Mouse (Mus musculus) fibroblast of lung, adult 2 months (primary cell): ENCODE measurements at regions not wholly inside any gene's neighbourhood (a gene's known extent, or its start where the extent isn't known, plus 50 kb on each side); places are given as distances from the start of the nearest gene placed in this dataset.
"Not testable (repeated sequence)": the region's sequence is repeated elsewhere in the genome, so short reads cannot be mapped to it uniquely, and the experiment has no call there.

Experiments used
- DNase-seq: peaks from one replicate; pipeline ENCODE4 v3.0.0-alpha.2; 2011; ENCODE audit warnings: low read depth

- DNase-seq = no peak
These were observed 108.8 kb upstream of the Fhl2 start for GRCm38 (mm10) chr1:43305349-43306278.

- no peak for DNase-seq
These were observed 114.2 kb upstream of the Fhl2 start for GRCm38 (mm10) chr1:43310711-43311695.

- not testable (repeated sequence) for DNase-seq
These were observed 119.5 kb upstream of the Fhl2 start for GRCm38 (mm10) chr1:43316331-43316730.

DNA sequence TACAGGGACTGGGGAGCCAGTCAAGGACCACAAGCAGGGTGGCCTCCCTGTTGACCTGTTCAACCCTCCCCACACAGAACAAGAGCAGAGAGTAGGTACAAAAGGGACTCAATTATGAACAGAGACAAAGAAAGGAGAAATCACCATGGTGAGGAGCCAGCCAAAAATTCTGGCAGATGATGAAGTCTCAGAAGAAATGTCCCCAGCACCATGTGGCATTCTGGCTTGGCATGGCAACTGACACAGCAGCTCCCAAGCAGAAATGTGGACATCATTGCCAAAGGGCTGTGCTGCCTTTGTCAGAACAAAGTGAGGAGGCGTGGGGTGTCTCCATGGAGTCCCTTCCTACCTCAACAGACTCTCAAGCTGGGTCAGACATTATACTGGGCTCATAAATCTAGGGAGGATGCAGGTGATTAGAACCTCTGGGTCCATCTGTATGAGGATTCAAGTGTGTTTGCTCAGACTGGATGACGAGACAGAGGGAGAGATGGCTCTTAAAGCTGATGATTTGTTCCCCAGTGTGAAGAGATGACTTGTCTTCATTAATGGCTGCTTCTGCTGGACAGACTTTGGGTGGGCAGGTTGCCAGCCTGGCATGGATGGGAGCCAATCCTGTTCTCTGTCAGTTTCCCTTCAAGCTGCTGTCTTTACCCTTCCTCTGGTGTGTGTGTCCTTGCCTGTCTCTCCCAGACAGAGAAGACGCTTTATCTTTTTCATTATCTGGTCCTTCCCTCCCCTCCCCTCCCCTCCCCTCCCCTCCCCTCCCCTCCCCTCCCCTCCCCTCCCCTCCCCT, 120.5 kb upstream of the Fhl2 start:
- no peak for DNase-seq

DNA sequence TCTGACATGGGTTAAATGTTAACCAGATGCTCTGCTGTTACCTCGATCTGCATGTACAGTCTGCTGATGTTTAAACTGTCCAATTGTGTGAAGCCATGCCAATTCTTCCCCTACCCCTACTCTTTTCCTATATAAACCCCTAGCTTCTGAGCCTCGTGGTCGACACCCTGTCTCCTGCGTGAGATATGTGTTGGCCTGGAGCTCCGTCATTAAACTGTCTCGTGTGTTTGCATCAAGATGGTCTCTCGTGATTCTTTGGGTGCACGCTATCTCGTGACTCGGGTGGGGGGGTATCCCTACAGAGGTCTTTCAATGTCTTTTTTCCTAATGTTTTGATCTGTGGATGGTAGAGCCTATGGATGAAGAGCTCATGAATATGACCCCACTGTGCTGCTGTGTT, 110.9 kb upstream of the Nck2 start:
- DNase-seq = not testable (repeated sequence)

GRCm38 (mm10) chr1:43337168-43337784, 107.1 kb upstream of the Nck2 start:
- DNase-seq = no peak

DNA sequence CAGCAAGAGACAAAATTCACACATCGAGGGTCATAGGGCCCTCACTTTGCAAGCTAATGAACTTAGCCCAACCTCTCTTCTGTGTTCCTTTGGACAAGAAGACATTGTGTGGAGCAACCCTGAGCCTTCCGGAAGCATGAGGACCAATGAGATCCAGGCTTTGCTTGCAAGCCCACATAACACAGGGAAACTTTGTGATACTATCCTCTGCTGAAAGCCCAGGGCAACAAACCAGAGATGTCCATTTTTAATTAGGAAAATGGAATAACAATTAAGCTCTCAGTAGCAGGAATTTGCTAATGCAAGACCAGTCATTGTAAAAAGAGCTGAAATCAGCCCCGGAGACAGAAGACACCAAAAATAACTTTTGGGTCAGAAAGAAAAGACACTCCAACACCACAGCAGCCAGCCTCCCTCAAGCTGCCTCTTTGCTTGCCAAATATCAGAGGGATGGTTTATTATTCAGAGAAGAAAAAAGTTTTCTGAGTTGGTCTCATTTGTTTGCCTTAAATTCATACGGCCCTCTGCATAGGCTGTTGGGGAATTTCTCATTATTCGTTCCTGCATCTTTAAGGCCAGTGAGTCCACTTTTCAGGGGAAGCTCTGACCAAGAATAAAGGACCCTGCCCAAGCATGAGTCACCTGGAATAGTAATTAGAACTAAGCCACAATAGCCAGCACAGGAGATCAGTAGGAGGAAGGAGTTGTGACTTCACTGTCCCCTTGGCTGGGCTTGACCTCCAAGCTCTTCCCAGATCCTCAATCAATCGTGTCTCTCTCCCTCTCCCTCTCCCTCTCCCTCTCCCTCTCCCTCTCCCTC, 106.1 kb upstream of the Nck2 start:
- no peak for DNase-seq

- no peak for DNase-seq
These were observed 101.5 kb upstream of the Nck2 start for GRCm38 (mm10) chr1:43342848-43343247.

DNA sequence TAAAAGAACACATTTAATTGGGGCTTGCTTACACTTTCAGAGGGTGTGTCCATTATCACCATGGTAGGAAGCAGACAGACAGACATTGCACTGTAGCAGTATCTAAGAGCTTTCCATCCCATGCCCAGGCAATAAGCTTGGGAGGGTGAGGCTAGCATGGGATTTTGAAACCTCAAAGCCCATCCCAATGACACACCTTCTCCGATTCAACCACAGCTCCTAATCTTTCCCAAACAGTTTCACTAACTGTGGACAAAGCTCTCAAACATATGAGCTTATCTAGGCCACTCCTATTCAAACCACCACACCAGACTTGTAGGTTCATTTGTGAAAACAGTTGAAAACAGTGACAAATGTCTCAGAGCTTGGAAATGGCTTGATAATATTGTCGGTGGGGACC, 101.0 kb upstream of the Nck2 start:
- no peak for DNase-seq

- DNase-seq = no peak
These were observed 100.4 kb upstream of the Nck2 start for GRCm38 (mm10) chr1:43344001-43344400.

DNA sequence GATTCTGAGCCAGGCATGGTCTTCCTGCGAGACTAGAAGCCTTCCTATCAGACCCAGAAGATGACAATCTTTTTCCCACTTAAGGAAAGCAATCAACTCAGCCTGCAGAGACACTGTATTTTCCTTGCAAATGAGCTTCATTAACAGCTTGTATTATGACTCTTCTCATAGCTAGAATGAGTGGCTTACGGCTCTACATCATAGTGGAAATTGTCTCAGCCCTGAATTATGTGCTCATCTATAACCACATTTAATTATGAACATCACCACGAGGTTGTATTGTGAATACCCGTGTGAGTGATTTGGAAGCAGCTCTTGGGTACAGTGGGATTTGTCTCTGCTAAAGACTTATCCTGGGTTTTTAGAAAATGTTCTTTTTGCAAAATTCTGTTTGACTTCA, 97.2 kb upstream of the Nck2 start:
- DNase-seq = no peak

DNA sequence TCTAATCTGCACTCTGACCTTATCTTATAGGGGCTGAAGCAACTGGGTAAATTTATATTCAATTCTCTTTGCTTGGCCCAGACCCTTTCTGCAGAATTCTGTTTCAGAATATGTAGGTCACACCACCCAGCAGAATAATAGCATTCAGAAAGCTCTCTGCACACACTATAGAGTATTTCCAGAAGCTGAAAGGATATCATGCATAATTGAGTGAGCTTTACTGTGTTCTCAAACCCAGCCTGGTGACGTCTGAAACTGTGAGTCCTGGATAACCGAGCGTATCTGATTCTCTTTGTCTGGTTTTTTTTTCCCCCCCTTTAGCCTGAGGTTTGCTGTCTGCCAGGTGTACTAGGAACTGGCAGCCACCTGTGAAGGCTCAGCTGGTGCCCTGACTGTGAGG, 94.4 kb upstream of the Nck2 start:
- no peak for DNase-seq

GRCm38 (mm10) chr1:43358191-43358590, 86.2 kb upstream of the Nck2 start:
- peak; percentile 81 for DNase-seq

DNA sequence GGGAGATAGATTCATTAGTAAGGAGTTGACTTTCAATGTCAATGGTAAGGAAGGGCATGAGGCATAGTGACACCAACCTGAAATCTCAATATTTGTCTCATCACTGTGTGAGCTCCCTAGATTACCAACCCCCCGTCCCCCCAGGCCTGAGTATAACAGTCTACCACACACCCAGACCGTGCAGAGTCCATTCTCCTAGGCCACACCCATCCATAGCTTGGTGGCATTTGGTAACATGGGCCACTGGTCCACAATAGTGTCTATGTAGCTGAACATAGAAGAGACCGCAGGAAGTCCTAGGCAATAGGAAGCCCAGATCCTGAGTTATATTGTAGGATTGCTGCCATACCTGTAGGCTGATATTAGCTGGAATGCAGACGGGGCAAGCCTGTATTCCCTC, 84.7 kb upstream of the Nck2 start:
- DNase-seq = no peak

GRCm38 (mm10) chr1:43360291-43360690, 84.1 kb upstream of the Nck2 start:
- no peak for DNase-seq

- DNase-seq = no peak
These were observed 83.6 kb upstream of the Nck2 start for GRCm38 (mm10) chr1:43360741-43361140.

DNA sequence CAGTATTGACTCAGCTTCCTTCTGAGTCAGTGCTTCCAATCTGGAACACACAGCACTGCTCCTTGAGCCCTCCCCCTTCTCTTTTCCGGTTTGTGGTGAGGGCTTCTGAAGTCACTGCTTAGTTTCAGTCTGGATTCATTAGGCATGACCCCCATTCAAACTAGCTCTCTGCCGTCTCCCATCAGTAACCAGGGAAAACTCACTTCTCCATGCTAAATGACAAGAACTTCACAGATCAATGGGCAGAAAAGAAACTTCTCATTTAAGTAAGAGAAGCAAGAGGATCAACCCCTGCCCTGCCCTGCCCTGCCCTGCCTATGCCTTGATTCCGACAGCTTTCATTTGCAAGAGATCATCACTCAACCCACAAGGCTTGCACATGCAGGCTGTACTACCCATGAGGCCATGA, 82.9 kb upstream of the Nck2 start:
- DNase-seq = peak; percentile 54

- DNase-seq = no peak
These were observed 82.2 kb upstream of the Nck2 start for GRCm38 (mm10) chr1:43362136-43362535.

DNA sequence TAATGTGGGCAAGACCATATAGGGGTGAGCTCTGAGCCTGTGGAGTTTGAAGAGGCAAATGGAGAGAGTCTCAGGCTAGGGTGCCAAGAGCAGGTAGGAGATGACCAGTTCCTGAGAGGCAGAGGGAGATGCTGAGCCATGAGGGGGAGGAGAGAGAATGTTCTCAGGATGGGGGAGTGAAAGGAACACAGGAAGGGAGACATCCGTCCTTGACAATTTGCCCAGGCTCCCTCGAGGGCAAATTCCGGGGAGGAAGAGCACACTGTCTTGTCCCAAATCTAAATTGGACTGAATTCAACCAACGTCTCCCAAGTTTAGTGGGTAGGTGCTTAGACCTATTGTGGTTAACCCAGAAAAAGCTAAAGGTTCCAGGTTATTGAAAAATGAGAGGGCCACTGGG, 81.2 kb upstream of the Nck2 start:
- DNase-seq = no peak

DNA sequence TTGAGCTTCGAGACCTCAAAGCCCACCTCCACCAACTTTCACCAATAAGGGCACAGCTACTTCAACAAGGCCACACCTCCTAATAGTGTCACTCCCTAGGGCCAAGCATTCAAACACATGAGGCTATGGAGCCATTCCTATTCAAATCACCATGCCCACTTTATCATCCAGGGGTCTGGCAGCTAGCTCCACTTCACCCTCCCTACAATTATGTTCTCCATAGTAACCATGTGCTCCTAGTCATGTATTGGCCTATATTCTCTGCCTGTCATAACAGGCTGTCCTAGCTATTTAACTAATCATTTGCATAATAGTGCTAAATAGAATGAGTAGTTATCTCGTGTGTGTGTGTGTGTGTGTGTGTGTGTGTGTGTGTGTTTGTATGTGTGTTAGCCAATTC, 77.9 kb upstream of the Nck2 start:
- DNase-seq = no peak
